ENCODE assay signal across 7 mouse cellular contexts in genomic region chr1:151499815-151500501, GRCm38 (mm10). TPM values are rescaled to one million over a fixed set of nuclear protein-coding genes. Genes with fewer than 3 reads are reported as not detected.
DNase-seq lines count a peak whose midpoint lies in the region; ATAC-seq and TF ChIP-seq lines count a peak whose summit lies in the region.

No protein-coding gene starts in this region.

- peaks cover 22% of the 10 kb centered on the region for H3K4me1 ChIP-seq in limb, embryonic 13.5 days
- H3K4me1 ChIP-seq in midbrain, embryonic 14.5 days (ENCODE audit: control insufficient read depth, insufficient read depth, low read length), result peaks cover 12% of the 10 kb centered on the region; the same call in 1 of the 2 replicates
- peaks cover 4% of the 10 kb centered on the region for H3K4me1 ChIP-seq in spleen, adult 2 months (ENCODE audit: control insufficient read depth, insufficient read depth, insufficient read length)

- DNase-seq in adrenal gland, adult 8-10 months, result peak; percentile 60
- DNase-seq in embryo, embryonic 9.5 days (ENCODE audit: extremely low spot score), result peak; percentile 78
- DNase-seq in kidney, adult 11 months, result peak; percentile 46
- DNase-seq in midbrain, embryonic 14.5 days, result peak; percentile 74
- DNase-seq in spleen, adult 2 months (ENCODE audit: low read depth in 1 of 2, low spot score in 2 of 2), result peak; percentile 15 to 48

- TF ChIP-seq CTCF in spleen, adult 2 months (IDR thresholded peaks at IDR 0.05; ENCODE audit: extremely low read depth, insufficient read depth, insufficient read length, insufficient replicate concordance), result no peak

- peak; percentile 6; the same call in 1 of the 2 replicates for ATAC-seq in granulocyte monocyte progenitor cell, adult 5-6 weeks (replicated peaks; ENCODE audit: poor library complexity, severe bottlenecking)
- ATAC-seq in limb, embryonic 13.5 days (ENCODE audit: low FRiP score, low read depth), result 0 out of 2 replicates have a peak, but pooled peaks have one; percentile 6
- ATAC-seq in midbrain, embryonic 14.5 days (ENCODE audit: low FRiP score, low TSS enrichment), result no peak; the same call in 1 of the 2 replicates

- no peaks in the 10 kb centered on the region for H3K36me3 ChIP-seq in limb, embryonic 13.5 days
- H3K36me3 ChIP-seq in midbrain, embryonic 14.5 days (ENCODE audit: control insufficient read depth, insufficient read depth, low read length), result no peaks in the 10 kb centered on the region
- H3K36me3 ChIP-seq in spleen, adult 2 months (ENCODE audit: control insufficient read depth, insufficient read depth, low read length), result no peaks in the 10 kb centered on the region

- peak overlapping the region; percentile 99 for H3K27ac ChIP-seq in limb, embryonic 13.5 days
- H3K27ac ChIP-seq in midbrain, embryonic 14.5 days (replicated peaks; ENCODE audit: low read depth, low read length), result peak overlapping the region; percentile 95
- H3K27ac ChIP-seq in spleen, adult 2 months (ENCODE audit: insufficient read depth, low read length), result peak overlapping the region; percentile 84

- H3K4me3 ChIP-seq in limb, embryonic 13.5 days, result peak overlapping the region; percentile 92
- H3K4me3 ChIP-seq in midbrain, embryonic 14.5 days (replicated peaks; ENCODE audit: low read depth, low read length), result peak overlapping the region; percentile 95
- peak overlapping the region; percentile 86 for H3K4me3 ChIP-seq in spleen, adult 2 months (ENCODE audit: extremely low read depth, insufficient read depth, insufficient read length)

- TF ChIP-seq POLR2A in spleen, adult 2 months (IDR thresholded peaks at IDR 0.05; ENCODE audit: low read depth, low read length), result no peak

- peak overlapping the region; percentile 98 for H3K9ac ChIP-seq in limb, embryonic 13.5 days
- peak overlapping the region; percentile 89 for H3K9ac ChIP-seq in midbrain, embryonic 14.5 days (replicated peaks; ENCODE audit: low read length)

- WGBS in limb, embryonic 13.5 days, result under 1% methylated on average over 56 of the region's 59 CpGs
- under 1% methylated on average over 59 of the region's 59 CpGs for WGBS in midbrain, embryonic 14.5 days
- under 1% methylated on average over 49 of the region's 59 CpGs for WGBS in spleen, adult 2 months

- no peaks in the 10 kb centered on the region for H3K9me3 ChIP-seq in limb, embryonic 13.5 days
- no peaks in the 10 kb centered on the region for H3K9me3 ChIP-seq in midbrain, embryonic 14.5 days (ENCODE audit: control insufficient read depth, low read length)

- H3K27me3 ChIP-seq in limb, embryonic 13.5 days, result no peaks in the 10 kb centered on the region
- H3K27me3 ChIP-seq in midbrain, embryonic 14.5 days (ENCODE audit: control insufficient read depth, insufficient read depth, low read length), result no peaks in the 10 kb centered on the region
- no peaks in the 10 kb centered on the region for H3K27me3 ChIP-seq in spleen, adult 2 months (ENCODE audit: control insufficient read depth, insufficient read depth, low read length)

- peak overlapping the region; percentile 65 for H3K4me2 ChIP-seq in limb, embryonic 13.5 days (replicated peaks)
- peak overlapping the region; percentile 67 for H3K4me2 ChIP-seq in midbrain, embryonic 14.5 days (ENCODE audit: low read length)

RNA-seq across cellular contexts. Expression of gene Rnf2, which starts 0.8 kb away (rescaled TPM):
- 10 to 100 TPM; 52.6 to 72.0 (median 55.3) TPM for total RNA-seq in adrenal gland, adult 8-10 months (2022)
- 32.7 and 45.1 TPM in 2 replicates for total RNA-seq in granulocyte monocyte progenitor cell, adult 5-6 weeks (2014; fragmentation: Nextera tagmentation)
- 74.3 and 95.9 TPM in 2 replicates for total RNA-seq in granulocyte monocyte progenitor cell, adult 5-6 weeks (2017)
- 115 and 124 TPM in 2 replicates for polyA plus RNA-seq in limb, embryonic 13.5 days (2015; fragmentation: Nextera tagmentation; extraction: Ambion mirVana)
- polyA plus RNA-seq in midbrain, embryonic 14.5 days (2014; fragmentation: Nextera tagmentation; extraction: Ambion mirVana), result 137 and 151 TPM in 2 replicates
- 8.8 and 10.5 TPM in 2 replicates for polyA plus RNA-seq in spleen, adult 2 months (2012; rRNA removed)

Comparison
In these comparisons a context has a peak if more than half of its experiments do, and no peak if none do; other contexts are left out.
1. RNA of gene Rnf2, which starts 0.8 kb away (polyA plus RNA-seq): 137 to 151 TPM in midbrain, embryonic 14.5 days and 115 to 124 TPM in limb, embryonic 13.5 days; 8.8 to 10.5 TPM in spleen, adult 2 months; every median in the first group is over 10 times any median in the second.
2. Peak in every context shown above with its lines, with median percentiles within 50 percentile points of each other: DNase-seq, H3K27ac ChIP-seq and H3K4me3 ChIP-seq.